Mouse (Mus musculus): ENCODE results near the gene Pakap.

DNA sequence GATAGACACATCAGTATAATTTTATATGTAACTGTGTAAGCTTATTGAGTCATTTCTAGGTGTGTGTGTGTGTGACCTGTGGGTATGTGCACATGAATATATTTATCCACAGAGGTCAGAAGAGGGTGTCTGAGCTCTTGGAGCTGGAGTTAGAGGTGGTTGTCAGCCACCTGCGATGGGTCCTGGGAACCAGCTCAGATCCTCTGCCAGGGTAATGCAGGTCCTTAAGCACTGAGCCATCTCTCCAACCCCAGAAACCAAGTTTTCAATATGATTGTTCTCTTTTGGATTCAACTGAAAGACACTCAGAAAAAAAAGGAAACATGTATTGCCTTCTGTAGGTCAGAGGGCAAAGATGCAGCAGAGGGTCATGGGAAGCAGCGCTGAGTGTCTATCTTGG is 114.4 kb downstream of the Pakap start:
- TF ChIP-seq CTCF (IDR thresholded peaks at IDR 0.05; ENCODE audit: low read depth, low read length) (no peak), POLR2A (IDR thresholded peaks at IDR 0.05; ENCODE audit: borderline replicate concordance, low read depth, low read length) (no peak)

Measured in bone marrow macrophage, adult 2 months (primary cell).